Mouse (Mus musculus): ENCODE measurements at regions not wholly inside any gene's neighbourhood (a gene's known extent, or its start where the extent isn't known, plus 50 kb on each side); places are given as distances from the start of the nearest gene placed in this dataset.

GRCm38 (mm10) chr19:60684417-60684816 lies 71.4 kb upstream of the Nanos1 start:
- no peak for DNase-seq (ENCODE audit: low spot score in 2 of 2)

DNA sequence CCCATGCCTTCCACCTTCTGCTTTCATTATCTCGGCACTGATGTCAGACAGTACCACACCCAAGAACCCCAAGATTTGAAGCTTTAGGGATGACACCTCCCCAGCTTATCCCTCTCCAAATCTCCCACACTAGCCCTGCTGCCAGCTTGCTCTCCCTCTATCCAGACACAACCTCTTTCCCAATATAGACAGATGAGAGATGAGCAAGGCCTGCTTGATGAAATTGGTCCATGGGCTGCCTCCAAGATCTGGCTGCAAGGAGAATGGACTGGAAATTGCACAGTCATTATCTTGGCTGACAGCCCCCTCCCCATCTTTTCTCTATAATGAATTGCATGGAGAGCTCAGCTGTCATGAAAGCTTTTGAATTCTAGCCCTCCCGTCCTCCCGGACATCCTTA lies 73.5 kb upstream of the Nanos1 start:
- DNase-seq (ENCODE audit: low spot score in 2 of 2) = peak; percentile 11 to 44

GRCm38 (mm10) chr19:60681481-60681880 lies 74.3 kb upstream of the Nanos1 start:
- DNase-seq (ENCODE audit: low spot score in 2 of 2) = no peak

DNA sequence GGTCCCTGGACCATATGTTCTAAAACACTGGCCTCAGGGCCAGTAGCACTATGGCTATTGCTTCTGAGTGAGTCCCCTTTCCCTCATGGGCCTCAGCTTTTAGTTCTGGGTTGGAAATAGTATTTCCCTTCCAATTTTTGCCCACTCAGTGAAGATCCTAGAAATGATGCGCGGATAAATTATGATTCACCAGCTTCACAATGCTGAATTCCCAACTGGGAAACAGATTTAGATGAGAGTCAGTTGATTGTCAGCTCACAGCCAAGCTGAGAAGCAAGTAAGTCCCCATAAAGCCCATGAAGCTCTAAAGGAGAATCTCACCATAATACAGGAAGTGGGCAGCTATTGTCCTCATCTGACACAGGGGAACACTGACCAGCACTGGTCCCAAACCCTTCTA lies 77.6 kb upstream of the Nanos1 start:
- no peak for DNase-seq (ENCODE audit: low spot score in 2 of 2)

GRCm38 (mm10) chr19:60674953-60675472 lies 80.8 kb upstream of the Nanos1 start:
- DNase-seq (ENCODE audit: low spot score in 2 of 2) = no peak

- DNase-seq (ENCODE audit: low spot score in 2 of 2) = no peak
These were observed 85.0 kb upstream of the Nanos1 start for GRCm38 (mm10) chr19:60670781-60671180.

DNA sequence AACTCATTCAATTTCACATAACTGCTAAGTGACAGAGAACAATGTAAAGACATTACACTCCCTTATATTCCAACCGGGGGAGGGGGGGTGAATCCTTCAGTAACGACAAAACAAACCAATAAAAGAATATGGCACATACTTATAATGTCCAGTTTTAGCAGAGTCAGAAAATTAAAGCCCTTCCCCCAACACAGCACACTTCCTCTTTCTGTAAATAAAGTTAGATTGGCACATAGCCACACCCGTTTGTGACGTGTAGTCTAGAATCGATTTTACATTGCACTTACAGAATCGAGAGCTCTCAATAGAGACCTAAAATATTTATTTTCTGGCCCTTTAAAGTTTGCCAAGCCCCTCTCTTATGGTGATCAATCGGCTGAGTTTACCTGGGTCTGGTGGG lies 85.0 kb upstream of the Cacul1 start:
- no peak for DNase-seq (ENCODE audit: low spot score in 2 of 2)

DNA sequence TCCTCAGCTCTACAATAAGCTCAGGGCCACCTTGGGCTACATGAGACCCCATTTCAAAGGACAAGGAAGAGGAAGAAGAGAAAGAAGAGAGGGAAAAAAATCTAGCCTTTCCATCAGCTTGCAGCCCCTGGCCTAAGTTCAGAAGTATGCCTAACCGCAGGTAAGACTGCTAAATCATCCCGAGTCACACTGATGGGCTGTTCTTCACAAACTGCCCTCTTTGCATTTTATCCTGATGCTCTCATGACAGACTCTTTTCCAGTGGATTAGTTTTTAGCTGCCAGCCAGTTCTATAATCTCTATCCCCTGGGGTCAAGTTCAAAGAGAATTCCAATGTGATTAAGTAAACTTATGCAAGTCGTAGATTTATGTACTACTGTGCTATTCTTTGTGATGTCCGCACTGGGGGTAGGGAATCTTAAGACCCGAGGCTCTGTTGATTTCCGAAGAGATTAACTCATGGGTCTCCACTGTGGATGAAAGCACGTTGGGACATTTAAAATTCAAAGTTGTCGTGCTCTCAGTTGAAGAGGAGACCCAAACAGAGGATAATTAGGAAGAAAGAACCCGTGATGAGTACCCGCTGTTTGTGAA lies 70.4 kb upstream of the Cacul1 start:
- DNase-seq (ENCODE audit: low spot score in 2 of 2) = no peak

DNA sequence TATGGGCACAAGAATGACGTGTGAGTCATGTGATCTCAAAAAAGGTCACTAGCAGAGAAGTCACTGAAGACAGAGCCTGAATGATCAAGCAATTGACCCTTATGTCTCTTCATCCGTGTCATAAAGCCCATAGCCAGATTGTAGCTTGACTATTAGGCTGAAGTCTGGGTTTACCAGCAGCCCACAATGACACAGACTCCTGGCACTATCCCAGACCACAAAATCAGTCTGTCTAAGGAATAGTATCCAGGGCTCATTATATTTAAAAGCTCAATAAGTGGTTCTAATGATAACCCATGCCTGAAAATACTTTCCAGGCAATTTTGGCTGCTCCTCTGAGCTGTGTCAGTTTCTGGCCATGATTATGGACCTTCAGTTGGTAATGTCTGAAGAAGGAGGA lies 59.2 kb upstream of the Cacul1 start:
- DNase-seq (ENCODE audit: low spot score in 2 of 2) = no peak
